Mouse (Mus musculus) frontal cortex, adult 2 months (tissue): ENCODE data around the gene Gm6401. TPM values are rescaled to one million over a fixed set of nuclear protein-coding genes. Genes with fewer than 3 reads are reported as not detected.
"Not testable (repeated sequence)": the region's sequence is repeated elsewhere in the genome, so short reads cannot be mapped to it uniquely, and the experiment has no call there.

Experiments used
- DNase-seq, 2 experiments: peaks; one replicate each; pipeline ENCODE4 v3.0.0; 2022; ENCODE audit warnings: low spot score in 1 of 2; ENCODE audit errors: extremely low spot score in 1 of 2
- polyA plus RNA-seq: library from polyadenylated mRNA; depleted of rRNA; stranded (reverse); fragments of >200 nt; gene quantifications from 2 replicates; pipeline ENCODE4 v1.2.3, GENCODE M21; 2012; rRNA removed

Gene Gm6401
- not detected in 2 replicates for polyA plus RNA-seq

DNA sequence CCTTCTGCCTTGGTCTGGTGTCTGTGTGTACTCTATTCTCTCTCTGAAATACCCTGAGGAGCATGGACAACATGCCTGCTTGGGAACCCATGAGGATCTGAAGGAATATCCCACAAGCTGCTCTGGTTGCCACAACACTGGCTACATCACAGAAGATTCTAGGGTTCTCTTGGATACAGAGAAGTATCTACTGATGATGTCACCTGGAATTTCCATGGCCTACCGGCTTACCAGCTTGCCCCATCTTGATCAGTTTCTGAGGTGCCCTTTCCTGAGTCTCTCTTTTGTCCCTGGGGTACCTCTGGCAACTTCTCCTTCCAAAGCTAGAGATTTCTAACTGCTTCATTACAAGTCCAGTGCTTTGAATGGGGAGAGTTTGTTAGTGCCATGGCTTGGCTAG, at the start of gene Gm6401:
Gene Gm6401, minus strand, starts transcription at position 101 of the 400 bp plus-strand sequence.
- not testable (repeated sequence) for DNase-seq

DNA sequence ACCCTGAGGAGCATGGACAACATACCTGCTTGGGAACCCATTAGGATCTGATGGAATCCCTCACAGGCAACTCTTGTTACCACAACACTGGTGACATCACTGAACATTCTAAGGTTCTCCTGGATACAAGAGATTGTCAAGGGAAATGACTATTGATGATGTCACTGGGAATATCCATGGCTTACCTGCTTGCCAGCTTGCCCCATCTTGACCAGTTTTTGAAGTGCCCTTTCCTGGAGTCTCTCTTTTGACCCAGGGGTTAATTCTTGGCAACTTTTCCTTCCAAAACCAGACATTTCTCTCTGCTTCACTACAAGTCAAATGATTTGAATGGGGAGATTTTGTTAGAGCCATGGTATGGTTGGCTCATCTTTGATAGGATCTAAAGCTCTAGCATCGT, 15.5 kb upstream of the Gm6401 start, which contains the start of gene Gm3543:
Gene Gm3543, minus strand, starts transcription at position 101 of the 400 bp plus-strand sequence.
- DNase-seq, result not testable (repeated sequence)

DNA sequence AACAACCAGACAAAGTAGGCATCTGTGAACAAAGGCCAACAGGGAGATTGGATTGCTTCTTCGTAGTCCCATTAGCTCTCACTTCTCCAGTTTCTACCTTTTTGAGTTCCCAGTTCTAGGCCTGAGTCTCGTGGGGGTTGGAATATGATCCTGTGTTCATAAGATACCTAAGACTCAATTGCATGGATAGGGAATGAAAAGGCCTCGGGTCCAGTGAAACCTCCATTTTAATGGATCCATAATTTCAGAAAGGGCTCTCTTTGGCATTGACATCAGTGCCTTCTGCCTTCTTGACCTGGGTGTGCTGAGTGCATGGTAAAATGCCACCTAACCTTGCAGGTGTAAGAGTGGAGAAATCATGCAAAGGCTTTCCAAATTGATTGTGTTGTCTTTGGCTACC, 869 bp upstream of the Gm6401 start:
- DNase-seq, result not testable (repeated sequence)

DNA sequence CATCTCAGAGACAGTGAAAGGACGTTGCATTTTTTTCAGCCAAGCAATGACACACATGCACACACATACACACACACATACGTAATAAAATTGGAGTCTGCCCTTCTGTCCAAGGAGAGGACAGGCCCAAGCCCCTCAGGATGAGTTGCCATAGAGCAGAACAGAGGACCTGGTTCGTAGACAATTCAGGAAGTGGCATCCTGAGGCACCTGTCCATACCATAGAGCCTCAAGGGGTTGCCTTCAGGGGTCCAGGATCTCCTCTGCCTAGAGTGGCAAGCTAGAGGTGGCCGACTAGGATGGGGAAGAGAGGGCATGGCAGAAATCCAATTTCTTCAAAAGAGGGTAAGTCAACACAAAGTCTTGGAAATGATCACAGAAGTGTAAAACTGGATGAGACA, 3.6 kb downstream of the Gm6401 start:
- not testable (repeated sequence) for DNase-seq

DNA sequence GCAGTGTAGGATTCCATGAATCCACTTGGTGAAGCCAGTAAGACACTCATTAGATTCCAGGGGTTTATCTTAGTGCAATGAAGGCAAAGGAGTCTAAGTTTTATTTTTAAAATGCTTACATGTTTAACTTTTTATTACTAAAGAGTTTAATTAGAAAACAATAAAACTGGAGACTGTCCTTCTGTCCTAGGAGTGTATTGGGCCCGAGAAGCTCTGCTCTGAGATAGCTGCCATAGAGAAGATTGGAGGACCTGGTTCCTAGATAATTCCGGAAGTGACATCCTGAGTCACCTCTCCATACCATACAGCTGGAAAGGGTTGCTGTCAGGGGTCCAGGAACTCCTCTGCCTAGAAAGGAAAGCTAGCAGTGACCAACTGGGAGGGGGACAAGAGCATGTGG, 24.0 kb downstream of the Gm6401 start, which contains the start of gene 1700024B05Rik:
Gene 1700024B05Rik, plus strand, starts transcription at position 301 of the 400 bp plus-strand sequence.
- not testable (repeated sequence) for DNase-seq

DNA sequence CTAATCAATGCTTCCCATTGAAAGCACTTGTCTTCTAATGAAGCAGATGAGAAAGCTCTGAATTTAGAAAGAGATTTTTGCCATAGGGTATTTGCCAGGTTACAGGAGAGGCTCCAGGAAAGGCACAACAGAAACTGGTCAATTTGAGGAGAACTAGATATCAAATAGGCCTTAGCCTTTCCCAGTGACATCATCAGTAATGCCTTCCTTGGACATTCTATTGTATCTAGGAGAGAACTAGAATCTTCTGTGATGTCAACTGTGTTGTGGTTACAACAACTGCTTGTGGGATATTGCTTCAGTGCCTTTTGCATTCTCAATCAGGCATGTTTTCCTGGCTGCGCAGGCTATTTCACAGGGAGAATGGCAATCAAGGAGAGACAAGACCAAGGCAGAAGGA, 43.1 kb downstream of the Gm6401 start, which contains the start of gene 1700049E17Rik1:
Gene 1700049E17Rik1, plus strand, starts transcription at position 301 of the 400 bp plus-strand sequence.
- not testable (repeated sequence) for DNase-seq

Other genes starting within 250 kb of the Gm6401 start
- gene Gm7929, start 217.3 kb downstream of the Gm6401 start, polyA plus RNA-seq, result not detected in 2 replicates
- not detected in 2 replicates for gene Gm47189, start 195.5 kb downstream of the Gm6401 start, polyA plus RNA-seq
- gene Gm7980, start 60.6 kb downstream of the Gm6401 start, polyA plus RNA-seq, result not detected in 2 replicates
- gene 1700049E17Rik1, start 43.0 kb downstream of the Gm6401 start, polyA plus RNA-seq, result not detected in 2 replicates
- gene 1700024B05Rik, start 23.9 kb downstream of the Gm6401 start, polyA plus RNA-seq, result 0.08 TPM in 1 of 2 replicates, not detected in the other
- not detected in 2 replicates for gene Gm3543, start 15.4 kb upstream of the Gm6401 start, polyA plus RNA-seq
- gene Gm7951, start 149.4 kb upstream of the Gm6401 start, polyA plus RNA-seq, result not detected in 2 replicates
- not detected in 2 replicates for gene Gm17027, start 194.7 kb upstream of the Gm6401 start, polyA plus RNA-seq
- gene Gm3573, start 222.9 kb upstream of the Gm6401 start, polyA plus RNA-seq, result not detected in 2 replicates